Mouse (Mus musculus): ENCODE measurements around the gene Rbks.
A peak's percentile ranks its signal among the peaks of the same experiment; 100 is the strongest.
"Not testable (repeated sequence)": the region's sequence is repeated elsewhere in the genome, so short reads cannot be mapped to it uniquely, and the experiment has no call there.

Rbks gene

GRCm38 (mm10) chr5:31678000-31678399 lies 19.4 kb downstream of the Rbks start:
- DNase-seq (ENCODE audit: low spot score in 2 of 2) = no peak

GRCm38 (mm10) chr5:31673431-31673830 lies 24.0 kb downstream of the Rbks start:
- no peak for DNase-seq (ENCODE audit: low spot score in 2 of 2)

- no peak for DNase-seq (ENCODE audit: low spot score in 2 of 2)
These were observed 26.3 kb downstream of the Rbks start for GRCm38 (mm10) chr5:31671137-31671536.

GRCm38 (mm10) chr5:31669984-31670383 lies 27.4 kb downstream of the Rbks start:
- no peak for DNase-seq (ENCODE audit: low spot score in 2 of 2)

GRCm38 (mm10) chr5:31668325-31668968 lies 29.0 kb downstream of the Rbks start:
- no peak for DNase-seq (ENCODE audit: low spot score in 2 of 2)

GRCm38 (mm10) chr5:31666176-31666575 lies 31.3 kb downstream of the Rbks start:
- DNase-seq (ENCODE audit: low spot score in 2 of 2) = no peak

GRCm38 (mm10) chr5:31655688-31656190 lies 41.7 kb downstream of the Rbks start:
- DNase-seq (ENCODE audit: low spot score in 2 of 2) = no peak

- DNase-seq (ENCODE audit: low spot score in 2 of 2) = no peak
These were observed 46.7 kb downstream of the Rbks start for GRCm38 (mm10) chr5:31650518-31651288.

GRCm38 (mm10) chr5:31647327-31647726 lies 50.1 kb downstream of the Rbks start:
- DNase-seq (ENCODE audit: low spot score in 2 of 2) = no peak

GRCm38 (mm10) chr5:31646574-31646973 lies 50.9 kb downstream of the Rbks start:
- no peak for DNase-seq (ENCODE audit: low spot score in 2 of 2)

GRCm38 (mm10) chr5:31645798-31646197 lies 51.6 kb downstream of the Rbks start:
- DNase-seq (ENCODE audit: low spot score in 2 of 2) = no peak

- DNase-seq (ENCODE audit: low spot score in 2 of 2) = peak in 1 of 2 experiments; percentile 50
These were observed 52.6 kb downstream of the Rbks start for GRCm38 (mm10) chr5:31644847-31645246.

- DNase-seq (ENCODE audit: low spot score in 2 of 2) = no peak
These were observed 53.2 kb downstream of the Rbks start for GRCm38 (mm10) chr5:31644272-31644671.

- DNase-seq (ENCODE audit: low spot score in 2 of 2) = no peak
These were observed 55.1 kb downstream of the Rbks start for GRCm38 (mm10) chr5:31642300-31642699.

- no peak for DNase-seq (ENCODE audit: low spot score in 2 of 2)
These were observed 56.9 kb downstream of the Rbks start for GRCm38 (mm10) chr5:31640542-31640941.

GRCm38 (mm10) chr5:31636636-31637253 lies 60.7 kb downstream of the Rbks start:
- no peak for DNase-seq (ENCODE audit: low spot score in 2 of 2)

GRCm38 (mm10) chr5:31634679-31635078 lies 62.7 kb downstream of the Rbks start:
- DNase-seq (ENCODE audit: low spot score in 2 of 2) = no peak

- DNase-seq (ENCODE audit: low spot score in 2 of 2) = no peak
These were observed 63.3 kb downstream of the Rbks start for GRCm38 (mm10) chr5:31634161-31634560.

- DNase-seq (ENCODE audit: low spot score in 2 of 2) = not testable (repeated sequence)
These were observed 66.3 kb downstream of the Rbks start for GRCm38 (mm10) chr5:31631169-31631568.

- no peak for DNase-seq (ENCODE audit: low spot score in 2 of 2)
These were observed 67.4 kb downstream of the Rbks start for GRCm38 (mm10) chr5:31630064-31630463.

GRCm38 (mm10) chr5:31628555-31628954 lies 68.9 kb downstream of the Rbks start:
- no peak for DNase-seq (ENCODE audit: low spot score in 2 of 2)

Measured in spleen, postnatal 4 days (tissue).